Mouse (Mus musculus) thymus, postnatal 36 days (tissue): Measurements from ENCODE around the gene Calu.
A peak's percentile ranks its signal among the peaks of the same experiment; 100 is the strongest.
"Not testable (repeated sequence)": the region's sequence is repeated elsewhere in the genome, so short reads cannot be mapped to it uniquely, and the experiment has no call there.

Experiments
- DNase-seq, 2 experiments: peaks; one replicate each; pipeline ENCODE4 v3.0.0; 2022; ENCODE audit warnings: mixed read lengths in 2 of 2

Calu gene

DNA sequence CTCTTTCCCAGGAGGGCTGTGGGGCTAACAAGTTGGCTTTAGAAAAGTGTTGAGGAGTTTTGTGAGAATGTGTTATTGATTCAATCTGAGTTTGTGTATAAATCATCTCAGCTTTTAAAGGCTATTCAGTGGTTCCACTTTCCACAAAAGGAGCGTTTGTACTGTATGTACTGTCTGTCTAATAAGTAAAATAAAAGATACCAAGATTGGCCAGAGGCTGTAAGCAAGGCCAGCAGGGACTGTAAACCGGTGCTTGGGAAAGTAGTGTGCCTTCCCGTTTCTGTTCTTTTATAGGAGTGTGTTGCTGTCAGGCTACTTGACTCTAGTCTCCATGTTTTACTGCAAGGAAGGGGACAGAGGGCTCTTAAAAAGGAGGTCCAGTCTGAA is 15.3 kb downstream of the Calu start:
- no peak for DNase-seq

DNA sequence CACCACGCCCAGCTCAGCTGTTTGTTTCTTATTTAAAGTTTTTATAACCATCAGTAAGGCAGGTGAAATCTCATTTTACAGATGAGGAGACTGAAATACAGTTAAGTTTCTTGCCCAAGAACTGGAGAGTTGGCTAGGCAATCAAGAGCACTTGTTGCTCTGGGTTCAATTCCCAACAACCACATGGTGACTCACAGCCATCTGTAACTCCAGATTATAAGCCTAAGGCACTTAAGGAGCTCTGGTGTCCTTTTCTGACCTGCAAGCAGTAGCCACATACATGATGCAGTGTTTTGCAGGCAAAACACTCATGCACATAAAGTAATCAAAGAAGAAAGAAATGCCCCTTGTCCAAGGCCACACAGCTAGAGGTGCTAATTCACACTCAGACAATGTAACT is 17.4 kb downstream of the Calu start:
- DNase-seq, result no peak

DNA sequence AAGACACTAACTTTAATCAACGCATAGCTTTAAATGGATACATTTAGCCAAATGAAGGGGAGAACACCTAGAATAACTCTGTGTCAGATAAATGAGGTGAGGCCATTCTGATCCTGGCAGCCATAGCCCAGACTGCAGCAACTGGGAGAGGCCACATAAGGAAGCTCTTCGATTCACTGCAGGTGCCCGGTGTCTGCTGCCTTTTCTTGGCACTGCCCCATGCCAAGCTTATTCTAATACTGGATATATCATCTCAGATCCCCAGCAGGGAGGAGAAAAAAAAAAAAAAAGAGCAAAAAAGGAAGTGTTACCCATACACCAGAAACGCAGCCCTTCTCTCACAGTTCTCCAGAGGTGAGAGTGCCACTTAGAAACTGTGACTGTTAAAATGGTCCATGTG is 29.5 kb downstream of the Calu start:
- no peak for DNase-seq

DNA sequence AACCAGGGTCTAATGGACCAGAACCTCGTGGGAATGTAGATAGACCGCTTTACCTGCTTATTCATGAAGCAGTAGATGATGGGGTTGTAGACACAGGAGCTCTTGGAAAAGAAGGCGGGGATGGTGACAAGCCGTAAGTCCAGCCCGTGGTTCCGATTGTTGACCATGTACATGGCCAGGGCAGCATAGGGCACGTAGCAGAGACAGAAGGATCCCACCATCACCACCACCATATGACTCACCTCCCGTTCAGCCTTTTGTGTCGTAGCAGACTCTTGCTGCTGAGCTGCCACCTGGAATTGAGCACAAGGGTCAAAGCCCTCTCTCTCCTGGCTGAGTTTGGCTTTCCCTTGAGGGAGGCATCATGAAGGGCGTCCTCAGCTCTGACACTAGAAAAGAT is 30.8 kb downstream of the Calu start:
- DNase-seq, result no peak

DNA sequence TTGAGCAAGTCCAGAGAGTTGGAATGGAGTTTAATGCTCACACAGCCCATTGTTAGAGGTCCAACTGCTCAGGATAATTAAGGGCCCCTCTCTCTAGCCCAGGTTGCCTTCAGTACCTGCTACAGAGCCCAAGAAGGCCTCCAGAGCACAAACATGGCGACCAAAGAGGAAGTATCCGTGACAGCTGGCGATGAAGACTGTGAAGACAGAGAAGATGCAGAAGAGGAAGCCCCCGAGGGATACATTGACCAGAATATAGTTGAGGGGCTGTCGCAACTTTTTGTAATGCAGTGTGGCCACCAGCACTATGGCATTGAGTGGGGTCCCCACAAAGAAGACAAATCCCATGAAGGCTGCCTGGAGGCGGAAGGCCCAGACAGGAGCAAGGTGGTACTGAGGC is 32.1 kb downstream of the Calu start:
- DNase-seq, result no peak

DNA sequence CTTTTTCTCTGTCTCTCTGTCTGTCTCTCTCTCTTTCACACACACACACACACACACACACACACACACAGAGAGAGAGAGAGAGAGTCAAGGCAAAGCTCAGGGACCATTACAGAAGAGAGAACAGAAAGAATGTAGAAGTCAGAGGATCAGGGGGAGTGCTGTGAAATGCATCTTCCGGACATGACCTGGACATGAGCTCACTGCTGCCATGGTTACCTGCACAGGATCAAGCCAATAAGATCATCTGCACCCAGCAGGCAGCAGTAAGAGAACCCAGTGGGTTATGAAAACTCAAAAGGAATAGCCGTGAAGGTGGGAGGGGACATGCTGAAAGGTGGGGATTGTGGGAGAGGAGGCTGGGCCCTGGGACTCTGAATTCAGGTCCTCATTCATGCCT is 34.6 kb downstream of the Calu start:
- DNase-seq, result no peak

DNA sequence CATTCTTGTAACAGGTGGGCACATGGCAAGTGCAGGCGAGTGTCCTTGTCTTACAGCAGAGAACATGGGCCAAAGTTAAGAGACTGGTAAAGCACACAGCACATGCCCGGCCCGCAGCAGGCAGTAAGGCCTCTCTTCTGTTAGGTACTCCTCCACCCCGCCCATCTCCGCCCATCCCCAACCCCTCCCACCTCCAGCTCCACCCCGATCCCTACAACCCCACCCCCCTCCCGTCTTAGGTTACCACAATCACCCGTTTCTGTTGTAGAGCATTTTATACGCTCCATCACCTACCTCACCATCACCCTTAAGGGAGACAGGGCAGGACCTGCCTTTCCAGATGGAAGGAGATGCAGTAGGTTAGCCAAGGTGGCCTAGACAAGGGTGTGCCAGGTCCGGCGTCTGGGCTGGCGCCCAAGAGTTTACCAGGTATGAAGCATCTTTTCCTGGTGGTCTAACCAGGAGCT is 40.2 kb downstream of the Calu start, which contains the start of gene Opn1sw:
Opn1sw (minus strand) TSS at position 417 of the 467 bp plus-strand sequence.
- DNase-seq, result no peak

DNA sequence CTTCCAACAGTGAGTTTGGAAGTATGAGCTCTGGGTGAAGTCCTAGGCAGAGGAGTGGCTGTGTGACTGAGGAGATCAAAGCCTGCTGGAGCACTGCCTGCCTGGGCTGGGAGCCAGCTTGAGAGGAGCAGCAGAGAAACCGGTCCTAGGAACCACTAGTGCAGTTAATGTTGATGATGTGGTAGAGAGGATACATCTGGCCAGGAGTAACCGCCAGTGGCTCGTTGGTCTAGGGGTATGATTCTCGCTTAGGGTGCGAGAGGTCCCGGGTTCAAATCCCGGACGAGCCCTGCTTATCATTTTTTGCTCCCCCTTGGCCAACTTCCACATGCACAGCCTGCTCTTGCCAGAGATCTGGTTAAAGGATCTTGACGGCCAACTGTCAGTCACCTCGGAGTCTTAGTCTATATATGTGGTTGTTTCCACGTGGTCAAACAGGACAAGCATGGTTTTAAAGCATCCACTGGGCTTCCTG is 40.8 kb downstream of the Calu start:
- DNase-seq, result no peak

DNA sequence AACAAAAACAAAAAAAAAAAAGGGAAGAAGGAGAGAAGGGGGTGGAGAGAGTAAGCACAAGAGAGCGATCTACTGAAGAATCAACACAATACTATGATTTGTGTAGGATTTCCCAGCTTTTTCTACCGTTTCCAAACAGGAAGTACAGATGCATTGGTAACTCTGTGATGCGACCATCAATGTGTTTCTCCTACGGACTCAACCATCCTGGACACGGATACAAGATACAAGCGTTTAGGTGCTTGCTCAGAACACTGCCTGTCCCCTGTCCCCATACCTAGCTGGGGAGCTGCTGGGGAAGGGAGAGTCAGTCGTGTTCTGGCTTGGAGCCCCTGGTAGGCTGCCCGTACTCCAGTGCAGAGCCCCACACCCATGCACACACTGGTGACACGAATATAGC is 41.6 kb downstream of the Calu start:
- no peak for DNase-seq

DNA sequence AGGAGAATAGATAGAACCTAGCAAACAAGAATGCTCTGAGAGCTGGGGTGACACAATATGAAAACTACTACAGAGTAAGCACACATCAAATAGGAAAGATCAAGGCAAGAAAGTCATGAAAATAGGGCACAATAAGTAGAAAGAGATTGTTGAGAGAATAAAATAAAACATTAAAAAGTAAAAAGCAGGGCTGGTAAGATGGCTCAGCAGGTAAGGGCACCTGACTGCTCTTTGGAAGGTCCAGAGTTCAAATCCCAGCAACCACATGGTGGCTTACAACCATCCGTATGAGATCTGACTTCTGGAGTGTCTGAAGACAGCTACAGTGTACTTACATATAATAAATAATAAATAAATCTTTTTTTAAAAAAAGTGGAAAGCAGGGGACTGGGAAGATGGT is 42.6 kb downstream of the Calu start:
- not testable (repeated sequence) for DNase-seq

DNA sequence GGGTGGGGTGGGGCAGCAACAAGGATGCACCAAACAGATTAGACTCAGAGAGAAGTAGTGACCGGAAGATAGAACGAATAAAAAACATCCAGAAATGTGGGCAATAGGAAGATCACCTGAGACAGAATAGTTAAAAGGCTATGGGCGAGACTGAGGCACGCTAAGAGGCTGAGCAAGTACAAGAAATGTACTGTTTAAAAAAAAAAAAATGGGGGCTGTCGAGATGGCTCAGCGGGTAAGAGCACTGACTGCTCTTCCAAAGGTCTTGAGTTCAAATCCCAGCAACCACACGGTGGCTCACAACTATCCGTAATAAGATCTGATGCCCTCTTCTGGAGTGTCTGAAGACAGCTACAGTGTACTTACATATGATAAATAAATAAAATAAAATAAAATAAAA is 43.4 kb downstream of the Calu start:
- not testable (repeated sequence) for DNase-seq

DNA sequence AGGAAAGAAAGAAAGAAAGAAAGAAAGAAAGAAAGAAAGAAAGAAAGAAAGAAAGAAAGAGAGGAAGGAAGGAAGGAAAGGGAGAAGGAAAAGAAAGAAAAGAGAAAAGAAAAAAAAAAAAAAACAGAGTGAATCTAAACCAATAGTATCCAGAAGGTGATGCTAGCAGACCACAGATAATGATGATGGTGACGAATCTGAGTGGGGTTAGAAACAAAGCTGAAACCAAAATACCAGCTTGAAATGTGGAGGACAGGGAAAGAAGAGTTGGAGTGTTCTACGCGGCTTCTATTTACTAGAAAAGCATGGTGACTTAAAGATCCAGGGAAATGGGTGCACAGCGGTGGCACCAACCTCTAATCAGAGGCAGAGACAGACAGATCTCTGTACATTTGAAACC is 43.9 kb downstream of the Calu start:
- DNase-seq, result no peak

DNA sequence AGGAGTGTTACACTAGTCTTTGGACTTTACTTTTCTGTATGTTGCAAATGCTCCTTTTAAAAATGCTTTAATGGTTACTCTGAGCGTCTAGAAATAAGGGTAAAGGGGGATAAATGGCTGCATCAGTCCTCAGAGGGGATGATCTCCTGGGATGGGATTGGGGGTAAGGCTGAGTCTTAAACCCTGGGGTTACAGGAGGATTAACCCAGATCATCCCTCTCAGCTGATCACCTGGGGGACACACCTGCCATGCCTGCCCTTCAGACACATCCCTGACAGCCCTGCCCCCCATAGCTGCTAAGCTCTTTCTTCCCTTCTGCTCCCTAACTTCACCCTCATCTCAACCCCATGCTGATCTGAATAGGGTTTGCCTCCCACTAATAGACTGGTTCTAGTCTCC is 46.4 kb downstream of the Calu start:
- DNase-seq, result no peak

DNA sequence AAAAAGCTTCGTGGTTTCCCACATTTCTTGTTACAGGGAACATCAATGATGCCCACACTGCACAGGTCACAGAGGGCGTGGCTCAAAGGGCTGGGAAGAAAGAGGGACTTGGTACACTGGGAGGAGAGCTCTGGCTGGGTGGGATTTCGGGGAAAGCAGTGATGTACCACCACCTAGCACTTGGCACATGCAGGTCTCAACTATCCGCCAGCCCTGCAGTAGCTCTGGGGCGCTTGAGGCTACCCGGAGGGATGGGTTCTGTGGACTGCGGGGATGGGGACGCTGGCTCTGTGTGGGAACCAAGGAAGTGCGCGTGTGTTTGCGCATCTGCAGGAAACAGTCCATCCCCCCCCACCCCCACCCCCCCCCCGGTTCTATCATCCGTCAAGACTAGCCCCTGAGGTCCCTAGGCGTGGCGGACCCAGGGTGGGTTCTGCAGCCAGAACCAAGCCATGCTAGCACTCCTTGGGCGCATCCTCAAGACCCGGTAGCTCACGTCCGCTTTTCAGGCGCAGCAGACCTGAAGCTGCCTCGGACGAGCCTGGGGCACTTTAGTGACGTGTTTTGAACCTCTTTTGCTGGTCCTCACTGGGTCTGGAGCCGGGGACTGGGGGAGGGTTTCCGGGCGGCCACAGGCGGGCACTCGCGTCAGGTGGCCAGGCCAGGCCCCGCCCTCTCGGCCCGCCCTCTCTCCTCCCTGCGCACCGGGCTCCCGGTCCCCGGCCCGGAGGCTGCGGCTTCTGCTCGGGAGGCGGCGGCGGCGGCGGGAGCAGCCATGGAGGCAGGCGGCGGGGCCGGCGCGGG is 48.2 kb downstream of the Calu start, which contains the start of gene Ccdc136:
Ccdc136 (plus strand) TSS at position 400 of the 804 bp plus-strand sequence.
- peak; percentile 27 to 43 for DNase-seq

DNA sequence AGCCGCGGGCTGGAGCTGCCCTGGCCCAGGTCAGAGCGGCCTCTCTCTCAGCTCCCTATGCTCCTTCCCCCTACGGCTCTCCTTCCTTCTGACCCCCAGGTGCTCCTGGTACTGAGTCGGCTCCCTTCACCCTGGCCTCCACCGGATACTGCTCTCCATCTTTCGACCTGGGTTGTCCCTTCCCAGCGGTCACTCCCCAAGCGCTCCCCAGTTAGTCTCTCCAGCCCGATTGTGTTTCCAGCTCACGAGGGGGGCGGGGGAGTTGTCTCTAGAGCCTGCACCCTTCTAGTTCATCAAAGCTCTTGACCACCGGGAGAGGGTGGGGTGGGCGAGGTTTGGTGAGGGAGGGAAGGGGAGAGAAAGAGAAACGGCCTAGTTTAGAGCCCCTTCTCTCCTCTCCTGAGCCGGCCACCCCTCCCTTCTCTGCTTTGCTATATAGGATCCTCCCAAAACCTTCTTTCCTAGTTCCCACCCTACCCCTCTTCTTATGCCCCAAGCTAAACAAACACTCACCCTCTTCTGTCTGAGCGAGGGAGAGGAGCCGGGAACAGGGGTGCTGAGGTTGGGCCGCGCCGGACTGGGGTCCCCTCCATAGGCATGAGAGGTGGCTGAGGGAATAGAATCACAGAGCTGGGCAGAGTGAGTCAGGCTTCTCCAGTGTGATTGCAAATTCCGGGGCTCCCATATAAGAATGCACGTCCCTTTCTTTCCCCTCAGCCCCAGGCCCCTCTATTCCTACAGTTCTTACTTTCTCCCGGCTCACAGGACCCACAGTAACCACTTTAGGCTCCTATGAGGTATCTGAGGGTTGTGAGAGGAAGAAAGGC is 49.1 kb downstream of the Calu start:
- DNase-seq, result no peak

DNA sequence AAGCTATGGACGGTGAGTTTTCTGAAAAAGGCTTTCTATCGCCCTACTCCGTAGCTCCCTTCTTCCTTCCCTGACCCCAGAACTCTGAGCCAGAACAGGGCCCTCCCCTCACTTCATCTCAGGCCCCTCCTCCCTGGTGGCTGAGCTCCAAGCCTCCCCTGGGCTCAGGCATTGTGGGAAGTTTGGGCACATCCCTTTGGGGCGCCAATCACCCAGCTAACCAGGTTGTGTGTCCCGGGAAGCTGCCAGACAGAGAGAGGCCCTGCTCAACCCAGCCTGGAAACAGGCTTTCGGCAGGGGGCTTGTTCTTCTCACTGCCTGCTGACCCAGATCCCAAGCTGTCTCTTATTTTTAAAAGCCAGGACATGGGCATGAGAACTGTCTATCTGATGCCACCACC is 49.7 kb downstream of the Calu start:
- no peak for DNase-seq

DNA sequence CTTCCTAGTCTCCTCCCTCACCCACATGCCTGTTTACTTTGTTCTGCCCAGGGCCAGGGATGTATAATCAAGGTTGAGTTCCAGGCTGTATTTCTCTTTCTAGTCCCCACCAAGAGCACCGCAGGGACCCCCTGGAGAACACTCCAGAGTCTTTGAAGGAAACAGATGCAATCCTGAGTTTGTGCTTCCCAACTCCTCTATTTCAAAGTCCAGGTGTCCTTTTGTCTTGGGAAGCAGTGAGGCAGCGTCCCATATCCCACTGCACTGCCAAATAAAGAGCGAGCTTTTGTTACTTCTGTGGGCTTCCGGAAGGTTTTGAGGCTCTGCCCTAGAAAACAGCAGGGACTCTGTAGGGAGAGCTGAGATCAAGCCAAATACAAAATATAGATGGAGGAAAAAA is 52.0 kb downstream of the Calu start:
- DNase-seq, result no peak

DNA sequence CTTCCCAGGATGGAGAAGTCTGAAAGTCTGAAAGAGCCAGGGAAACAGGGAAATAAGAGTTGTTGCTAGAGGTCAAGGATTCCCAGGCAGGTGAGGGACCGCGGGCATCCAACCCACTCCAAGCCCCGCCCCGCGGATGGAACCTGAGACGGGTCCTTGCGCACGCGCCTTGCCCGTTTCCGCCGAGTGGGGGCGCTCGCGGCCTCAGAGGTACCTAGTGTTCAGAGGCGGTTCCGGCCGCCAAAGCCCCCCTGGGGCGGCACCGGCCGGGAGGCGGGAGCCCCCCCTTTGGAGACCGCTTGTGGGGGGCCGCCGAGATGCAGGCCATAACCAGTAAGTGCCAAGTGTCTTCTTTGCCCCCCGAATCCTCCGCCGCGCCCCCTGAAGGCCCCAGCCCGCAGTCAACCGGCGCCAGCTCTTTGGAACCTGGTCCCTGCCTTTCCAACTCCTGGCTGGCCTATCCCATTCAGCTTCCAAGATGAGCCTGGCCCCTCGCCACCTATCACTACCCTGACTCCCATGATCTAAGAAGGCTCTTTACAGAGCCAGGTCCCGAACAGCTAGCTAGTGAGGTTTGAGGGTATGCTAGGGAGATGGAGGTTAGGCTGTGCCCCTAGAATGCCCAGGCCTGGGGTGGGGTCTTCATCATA is 54.9 kb downstream of the Calu start:
- peak in 1 of 2 experiments; percentile 31 for DNase-seq

DNA sequence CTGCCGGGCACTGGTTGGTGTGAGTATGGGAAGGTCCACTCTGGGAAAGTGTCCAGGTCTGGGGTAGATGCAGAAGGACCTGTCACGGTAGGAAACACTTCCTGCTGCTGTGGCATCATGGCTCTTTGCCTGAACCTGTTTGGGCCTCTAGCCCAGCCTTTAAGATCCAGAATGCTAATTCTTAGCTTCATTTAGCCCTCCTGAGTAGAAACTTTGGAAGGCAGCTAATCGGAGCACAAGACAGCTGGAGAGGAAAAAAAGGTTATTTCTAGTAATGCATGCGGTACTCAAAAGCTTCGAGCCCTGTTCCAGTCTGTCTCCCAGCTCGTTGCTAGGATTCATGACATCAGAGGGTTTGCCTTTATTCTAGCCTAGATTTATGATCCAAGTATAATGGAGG is 58.5 kb downstream of the Calu start:
- DNase-seq, result no peak

DNA sequence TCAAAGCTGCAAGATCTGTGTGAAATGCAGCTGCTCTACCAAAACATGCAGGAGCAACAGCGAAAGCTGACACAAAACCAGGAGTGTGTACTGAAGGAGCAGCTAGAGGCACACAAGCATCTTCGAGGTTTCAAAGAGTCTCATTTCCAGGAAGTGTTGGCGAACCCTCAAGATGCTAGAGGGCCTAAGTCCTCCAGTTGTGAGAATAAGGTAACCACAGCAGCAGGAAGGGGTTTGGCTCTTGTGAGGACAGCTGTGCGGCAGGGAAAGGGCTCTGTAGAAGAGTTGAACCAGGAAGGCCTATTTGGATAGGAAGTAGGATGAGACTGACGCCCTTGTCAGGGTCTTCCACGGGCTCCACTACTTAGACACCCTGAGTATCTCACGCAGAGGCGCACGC is 67.6 kb downstream of the Calu start:
- peak; percentile 28 to 40 for DNase-seq

DNA sequence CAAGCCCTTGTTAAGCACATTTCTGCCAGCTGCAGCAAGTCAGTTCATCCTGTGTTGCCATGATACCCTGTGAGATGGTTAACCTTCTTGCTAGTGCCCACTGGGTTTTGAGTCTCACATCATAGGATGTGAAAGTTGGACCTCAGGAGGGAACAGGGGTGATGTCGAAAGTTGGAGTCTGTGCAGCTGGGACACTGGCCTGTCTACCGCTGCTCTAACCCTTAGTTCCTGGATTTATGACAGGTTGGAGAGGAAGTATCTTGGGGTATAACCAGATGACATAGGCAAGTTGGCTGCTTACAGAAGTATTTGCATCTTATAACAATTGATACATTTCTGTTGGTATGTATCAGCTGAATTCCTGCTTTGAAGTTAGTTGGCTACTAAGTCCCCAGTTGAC is 72.7 kb downstream of the Calu start:
- DNase-seq, result no peak

DNA sequence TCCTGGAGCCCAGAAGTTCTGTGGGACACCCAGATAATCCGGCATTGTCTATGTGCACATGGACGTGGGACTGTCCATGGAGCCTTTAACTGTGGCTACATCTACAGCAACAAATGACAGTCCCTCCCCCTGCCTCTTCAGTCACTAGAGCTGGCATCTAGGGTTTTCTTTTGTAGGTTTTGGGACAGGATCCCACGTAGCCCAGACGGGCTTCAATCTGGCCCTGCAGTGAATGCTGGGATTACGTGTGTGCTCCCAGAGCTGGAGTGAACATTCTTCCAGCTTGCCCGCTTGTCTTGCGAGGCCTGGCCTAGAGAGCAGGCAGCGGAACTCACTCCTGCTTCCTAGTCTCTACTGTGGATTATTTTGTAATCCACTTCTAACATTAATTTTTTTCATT is 77.2 kb downstream of the Calu start:
- no peak for DNase-seq

DNA sequence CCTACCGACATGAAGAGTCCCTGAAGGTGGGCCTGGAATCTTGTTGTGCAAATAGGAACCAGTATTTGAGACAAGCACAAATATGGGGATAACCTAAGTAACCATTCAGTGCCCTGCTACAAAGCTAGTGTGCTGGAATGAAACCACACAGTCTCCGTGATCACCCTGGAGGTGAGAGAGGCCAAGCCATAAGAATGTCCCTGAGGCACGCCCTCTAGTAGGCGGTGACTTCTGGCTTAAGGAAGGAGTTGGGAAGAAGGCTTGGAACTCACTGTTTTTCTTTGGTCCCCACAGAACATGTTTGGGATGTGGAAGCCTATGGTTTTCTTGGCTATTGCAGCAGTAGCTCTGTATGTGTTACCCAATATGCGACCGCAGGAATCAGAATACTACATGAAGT is 78.5 kb downstream of the Calu start:
- no peak for DNase-seq
